Mouse (Mus musculus): ENCODE data around the gene Synj2.

Gene Synj2

GRCm38 (mm10) chr17:5994606-5995005 is 53.5 kb downstream of the Synj2 start:
- no peak for DNase-seq (ENCODE audit: low read depth, low spot score)
- Histone ChIP-seq H3K27me3 (ENCODE audit: control insufficient read depth, insufficient read depth, low read length, poor library complexity, severe bottlenecking) (no peaks in the 10 kb centered on the region), H3K36me3 (ENCODE audit: control insufficient read depth, insufficient read depth, low read length, poor library complexity, severe bottlenecking) (no peaks in the 10 kb centered on the region)

GRCm38 (mm10) chr17:5996589-5996988 is 55.5 kb downstream of the Synj2 start:
- Histone ChIP-seq H3K27me3 (ENCODE audit: control insufficient read depth, insufficient read depth, low read length, poor library complexity, severe bottlenecking) (no peaks in the 10 kb centered on the region), H3K36me3 (ENCODE audit: control insufficient read depth, insufficient read depth, low read length, poor library complexity, severe bottlenecking) (no peaks in the 10 kb centered on the region)
- no peak for DNase-seq (ENCODE audit: low read depth, low spot score)

GRCm38 (mm10) chr17:5997380-5998234 is 56.5 kb downstream of the Synj2 start:
- DNase-seq (ENCODE audit: low read depth, low spot score) = no peak
- H3K36me3 ChIP-seq (ENCODE audit: control insufficient read depth, insufficient read depth, low read length, poor library complexity, severe bottlenecking) = no peaks in the 10 kb centered on the region
- H3K27me3 ChIP-seq (ENCODE audit: control insufficient read depth, insufficient read depth, low read length, poor library complexity, severe bottlenecking) = no peaks in the 10 kb centered on the region

GRCm38 (mm10) chr17:5998235-5998500 is 57.1 kb downstream of the Synj2 start:
- no peak for DNase-seq (ENCODE audit: low read depth, low spot score)
- no peaks in the 10 kb centered on the region for H3K36me3 ChIP-seq (ENCODE audit: control insufficient read depth, insufficient read depth, low read length, poor library complexity, severe bottlenecking)
- H3K27me3 ChIP-seq (ENCODE audit: control insufficient read depth, insufficient read depth, low read length, poor library complexity, severe bottlenecking) = no peaks in the 10 kb centered on the region

- Histone ChIP-seq H3K27me3 (ENCODE audit: control insufficient read depth, insufficient read depth, low read length, poor library complexity, severe bottlenecking) (no peaks in the 10 kb centered on the region), H3K36me3 (ENCODE audit: control insufficient read depth, insufficient read depth, low read length, poor library complexity, severe bottlenecking) (no peaks in the 10 kb centered on the region)
- DNase-seq (ENCODE audit: low read depth, low spot score) = no peak
Observed at GRCm38 (mm10) chr17:5999039-5999543, 58.0 kb downstream of the Synj2 start.

- no peak for DNase-seq (ENCODE audit: low read depth, low spot score)
- no peaks in the 10 kb centered on the region for H3K27me3 ChIP-seq (ENCODE audit: control insufficient read depth, insufficient read depth, low read length, poor library complexity, severe bottlenecking)
- no peaks in the 10 kb centered on the region for H3K36me3 ChIP-seq (ENCODE audit: control insufficient read depth, insufficient read depth, low read length, poor library complexity, severe bottlenecking)
Observed at GRCm38 (mm10) chr17:6000864-6001319, 59.8 kb downstream of the Synj2 start.

GRCm38 (mm10) chr17:6001389-6001788 is 60.3 kb downstream of the Synj2 start:
- Histone ChIP-seq H3K36me3 (ENCODE audit: control insufficient read depth, insufficient read depth, low read length, poor library complexity, severe bottlenecking) (no peaks in the 10 kb centered on the region), H3K27me3 (ENCODE audit: control insufficient read depth, insufficient read depth, low read length, poor library complexity, severe bottlenecking) (no peaks in the 10 kb centered on the region)
- no peak for DNase-seq (ENCODE audit: low read depth, low spot score)

GRCm38 (mm10) chr17:6001836-6002235 is 60.8 kb downstream of the Synj2 start:
- Histone ChIP-seq H3K27me3 (ENCODE audit: control insufficient read depth, insufficient read depth, low read length, poor library complexity, severe bottlenecking) (no peaks in the 10 kb centered on the region), H3K36me3 (ENCODE audit: control insufficient read depth, insufficient read depth, low read length, poor library complexity, severe bottlenecking) (no peaks in the 10 kb centered on the region)
- DNase-seq (ENCODE audit: low read depth, low spot score) = no peak

GRCm38 (mm10) chr17:6002563-6002962 is 61.5 kb downstream of the Synj2 start:
- no peaks in the 10 kb centered on the region for H3K36me3 ChIP-seq (ENCODE audit: control insufficient read depth, insufficient read depth, low read length, poor library complexity, severe bottlenecking)

GRCm38 (mm10) chr17:6003661-6004060 is 62.6 kb downstream of the Synj2 start:
- DNase-seq (ENCODE audit: low read depth, low spot score) = no peak
- Histone ChIP-seq H3K27me3 (ENCODE audit: control insufficient read depth, insufficient read depth, low read length, poor library complexity, severe bottlenecking) (no peaks in the 10 kb centered on the region), H3K36me3 (ENCODE audit: control insufficient read depth, insufficient read depth, low read length, poor library complexity, severe bottlenecking) (no peaks in the 10 kb centered on the region)

More at GRCm38 (mm10) chr17:6002563-6002962, 61.5 kb downstream of the Synj2 start:
- DNase-seq (ENCODE audit: low read depth, low spot score) = no peak
- no peaks in the 10 kb centered on the region for H3K27me3 ChIP-seq (ENCODE audit: control insufficient read depth, insufficient read depth, low read length, poor library complexity, severe bottlenecking)

- H3K36me3 ChIP-seq (ENCODE audit: control insufficient read depth, insufficient read depth, low read length, poor library complexity, severe bottlenecking) = no peaks in the 10 kb centered on the region
Observed at GRCm38 (mm10) chr17:6005246-6005637, 64.2 kb downstream of the Synj2 start.

GRCm38 (mm10) chr17:6005638-6006471 is 64.8 kb downstream of the Synj2 start:
- no peaks in the 10 kb centered on the region for H3K27me3 ChIP-seq (ENCODE audit: control insufficient read depth, insufficient read depth, low read length, poor library complexity, severe bottlenecking)
- peak; percentile 71 for DNase-seq (ENCODE audit: low read depth, low spot score)
- H3K36me3 ChIP-seq (ENCODE audit: control insufficient read depth, insufficient read depth, low read length, poor library complexity, severe bottlenecking) = no peaks in the 10 kb centered on the region

More at GRCm38 (mm10) chr17:6005246-6005637, 64.2 kb downstream of the Synj2 start:
- H3K27me3 ChIP-seq (ENCODE audit: control insufficient read depth, insufficient read depth, low read length, poor library complexity, severe bottlenecking) = no peaks in the 10 kb centered on the region
- peak; percentile 63 for DNase-seq (ENCODE audit: low read depth, low spot score)

GRCm38 (mm10) chr17:6007101-6007780 is 66.2 kb downstream of the Synj2 start:
- Histone ChIP-seq H3K27me3 (ENCODE audit: control insufficient read depth, insufficient read depth, low read length, poor library complexity, severe bottlenecking) (no peaks in the 10 kb centered on the region), H3K36me3 (ENCODE audit: control insufficient read depth, insufficient read depth, low read length, poor library complexity, severe bottlenecking) (no peaks in the 10 kb centered on the region)
- DNase-seq (ENCODE audit: low read depth, low spot score) = no peak

- DNase-seq (ENCODE audit: low read depth, low spot score) = peak; percentile 82
- no peaks in the 10 kb centered on the region for H3K27me3 ChIP-seq (ENCODE audit: control insufficient read depth, insufficient read depth, low read length, poor library complexity, severe bottlenecking)
- no peaks in the 10 kb centered on the region for H3K36me3 ChIP-seq (ENCODE audit: control insufficient read depth, insufficient read depth, low read length, poor library complexity, severe bottlenecking)
Observed at GRCm38 (mm10) chr17:6007902-6008301, 66.8 kb downstream of the Synj2 start.

Measured in splenic B cell, adult 2 months (primary cell).